Mouse (Mus musculus): ENCODE data around the gene 9430015G10Rik.

GRCm38 (mm10) chr4:156100501-156100900, 9.3 kb upstream of the 9430015G10Rik start:
- TF ChIP-seq CTCF (IDR thresholded peaks at IDR 0.05; ENCODE audit: borderline replicate concordance, control insufficient read depth, extremely low read depth, insufficient read depth, low read length, poor library complexity): no peak
- no peak for TF ChIP-seq POLR2A (IDR thresholded peaks at IDR 0.05; ENCODE audit: control insufficient read depth, extremely low read depth, insufficient read depth, low read length, poor library complexity)
